Mouse (Mus musculus) right cerebral cortex, postnatal 14 days (tissue): ENCODE measurements around the gene Unc5b.
"Not testable (repeated sequence)": the region's sequence is repeated elsewhere in the genome, so short reads cannot be mapped to it uniquely, and the experiment has no call there.

Experiments used
- DNase-seq: peaks from one replicate; pipeline ENCODE4 v3.0.0; 2022

Gene Unc5b

DNA sequence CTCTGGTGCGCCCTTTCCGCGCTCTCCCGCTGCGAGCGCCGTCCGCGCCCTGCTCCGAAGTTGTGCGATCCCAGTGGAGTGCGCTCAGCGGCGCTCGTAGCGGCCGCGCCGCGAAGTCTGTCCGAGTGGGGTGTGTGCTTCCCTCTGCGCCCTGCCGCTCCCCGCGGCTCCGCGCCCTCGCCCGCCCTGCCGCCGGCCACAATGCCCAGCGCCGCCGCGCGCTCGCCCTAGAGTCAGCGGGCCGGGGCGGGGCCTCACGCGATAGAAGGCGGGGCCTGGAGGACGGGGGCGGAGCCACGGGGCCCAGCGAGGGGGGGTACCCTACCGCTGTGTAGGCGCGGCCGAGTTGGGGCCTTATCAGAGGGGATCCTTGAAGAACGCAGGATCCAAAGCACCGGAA is at the start of gene Unc5b:
Unc5b (minus strand) TSS at position 203 of the 400 bp plus-strand sequence.
- DNase-seq: peak; percentile 84

DNA sequence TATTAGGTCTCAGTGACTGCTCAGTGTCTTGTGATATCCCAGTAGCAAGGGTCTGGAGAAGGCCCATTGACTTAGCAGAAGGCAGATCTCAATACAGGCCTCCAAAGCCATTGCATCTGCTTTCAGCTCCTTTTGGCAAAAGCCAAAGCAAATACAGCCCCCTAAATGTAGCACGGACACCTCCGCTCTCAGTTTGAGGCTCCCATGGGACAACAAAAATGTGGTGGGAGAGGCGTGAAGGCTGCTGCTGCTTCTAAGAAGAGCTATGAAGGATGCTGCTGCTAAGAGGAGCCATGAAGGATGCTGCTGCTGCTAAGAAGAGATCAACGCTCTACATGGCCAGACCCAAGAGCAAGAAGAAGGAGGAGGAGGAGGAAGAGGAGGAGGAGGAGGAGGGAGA is 48.4 kb upstream of the Unc5b start:
- no peak for DNase-seq

DNA sequence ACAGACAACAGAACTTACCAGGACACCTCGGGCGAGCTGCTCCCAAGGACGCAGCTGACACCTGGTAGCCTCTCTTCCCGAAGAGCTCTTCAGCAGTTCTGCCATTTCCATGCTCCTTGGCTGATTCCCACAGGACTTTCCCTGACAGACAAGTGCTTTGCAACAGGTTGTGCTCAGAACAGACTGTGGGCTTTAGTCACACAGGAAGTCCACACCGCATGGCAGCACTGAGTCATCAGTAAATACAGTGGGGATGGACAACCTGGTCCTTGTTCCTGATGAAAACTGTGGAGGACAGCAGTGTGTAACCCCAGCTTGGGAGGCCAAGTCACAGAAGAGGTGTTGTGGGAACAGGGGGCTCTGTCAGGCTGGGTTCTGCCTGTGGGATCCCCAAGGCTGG is 45.7 kb upstream of the Unc5b start:
- no peak for DNase-seq

DNA sequence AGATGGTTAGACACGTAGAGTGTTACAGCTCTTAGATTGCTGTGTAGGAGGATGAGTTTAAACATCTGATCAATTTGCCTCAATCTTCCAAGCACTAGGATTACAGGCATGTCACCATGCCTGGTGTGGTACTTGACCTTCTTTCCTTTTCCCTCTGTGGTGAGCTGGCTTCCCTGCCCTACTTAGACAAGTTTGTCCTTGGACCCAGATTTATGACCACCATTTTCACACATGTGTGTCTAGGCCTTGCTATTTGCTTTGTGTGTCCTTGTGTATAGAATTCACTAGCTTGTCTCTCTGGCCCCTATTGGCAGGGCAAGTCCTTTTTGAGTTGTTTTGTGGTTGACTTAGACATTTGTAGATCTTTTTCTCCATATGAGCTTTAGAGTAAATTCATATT is 43.6 kb upstream of the Unc5b start:
- DNase-seq: no peak

DNA sequence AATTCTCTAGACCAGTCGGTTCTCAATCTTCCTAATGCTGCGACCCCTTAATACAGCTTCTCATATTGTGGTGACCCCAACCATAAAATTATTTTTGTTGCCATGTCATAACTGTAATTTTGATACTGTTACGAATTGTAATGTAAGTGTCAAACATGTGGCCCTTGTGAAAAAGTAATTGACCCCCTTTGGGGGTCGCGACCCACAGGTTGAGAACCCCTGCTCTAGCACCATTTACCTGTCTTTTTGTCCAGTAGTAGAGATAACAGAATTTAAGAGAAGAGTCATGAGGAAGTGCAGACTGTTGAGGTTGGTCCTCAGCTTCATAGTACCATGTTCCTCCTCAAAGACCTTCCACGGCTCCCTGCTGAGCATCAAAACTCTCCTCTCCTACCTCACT is 31.9 kb upstream of the Unc5b start:
- no peak for DNase-seq

DNA sequence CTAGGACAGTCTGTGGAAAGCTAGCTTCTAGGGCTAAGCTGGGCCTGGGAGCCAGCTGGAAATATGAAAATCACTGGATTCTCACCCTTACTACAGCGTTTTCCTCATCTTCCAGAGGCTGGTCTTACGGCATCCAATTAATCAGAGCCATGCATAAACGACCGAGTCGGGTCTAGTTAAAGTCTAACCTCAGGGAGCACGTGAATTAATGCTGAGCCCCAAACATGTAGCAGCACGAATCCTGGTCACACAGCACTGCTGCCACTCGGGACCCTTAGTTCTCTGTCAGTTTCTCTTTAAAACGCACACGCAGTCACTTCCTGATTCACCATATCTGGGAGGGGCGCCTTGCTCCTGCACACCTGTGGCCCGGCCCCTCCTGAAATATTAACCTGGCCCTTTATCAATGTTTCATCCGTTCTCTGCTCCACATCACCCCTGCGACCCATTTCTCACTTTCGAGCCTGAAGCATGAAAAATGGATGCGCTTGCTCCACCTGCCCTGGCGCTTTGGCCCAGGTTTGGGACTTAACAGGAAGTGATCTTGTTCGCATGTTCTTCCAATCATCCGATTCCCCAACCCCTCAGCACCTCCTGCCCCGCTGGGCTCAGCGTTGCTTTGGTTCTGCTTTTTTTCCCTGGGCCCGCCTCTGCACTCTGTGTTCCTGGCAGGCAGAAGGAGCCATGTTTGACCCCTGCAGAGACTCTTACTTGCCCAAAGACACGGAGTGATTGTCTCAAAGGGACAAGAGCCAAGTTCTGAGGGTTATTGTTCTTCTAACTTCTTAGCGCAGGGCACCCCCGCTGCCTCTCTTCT is 31.3 kb upstream of the Unc5b start:
- DNase-seq: no peak

DNA sequence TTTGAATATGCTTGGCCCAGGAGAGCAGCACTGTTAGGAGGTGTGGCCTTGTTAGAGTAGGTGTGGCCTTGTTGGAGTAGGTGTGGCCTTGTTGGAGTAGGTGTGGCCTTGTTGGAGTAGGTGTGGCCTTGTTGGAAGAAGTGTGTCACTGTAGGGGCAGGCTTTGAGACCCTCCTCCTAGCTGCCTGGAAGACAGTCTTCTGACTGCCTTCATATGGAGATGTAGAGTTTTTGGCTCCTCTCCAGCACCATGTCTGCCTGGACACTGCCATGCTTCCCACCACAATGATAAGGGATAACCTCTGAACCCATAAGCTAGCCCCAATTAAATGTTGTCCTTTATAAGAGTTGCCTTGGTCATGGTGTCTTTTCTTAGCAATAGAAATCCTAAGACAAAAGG is 13.9 kb upstream of the Unc5b start:
- DNase-seq: not testable (repeated sequence)

DNA sequence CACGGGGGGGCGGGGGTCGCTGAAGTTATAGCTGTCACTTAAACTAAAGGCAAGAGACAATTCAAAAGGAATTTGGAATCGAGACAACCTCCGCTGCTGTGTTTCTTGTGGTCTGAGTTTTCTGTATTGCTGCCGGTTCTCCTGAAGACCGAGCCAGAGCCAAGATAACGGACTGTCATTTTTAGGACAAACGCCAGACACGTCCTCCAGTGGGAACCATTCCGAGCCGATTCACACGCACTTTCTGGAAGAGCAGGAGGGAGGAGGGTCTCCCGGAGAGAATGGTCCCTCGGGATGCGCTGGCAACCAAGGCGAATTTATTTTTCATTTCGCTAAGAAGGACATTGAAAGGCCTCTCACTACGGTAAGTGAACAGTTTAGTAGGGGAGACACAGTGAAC is 7.4 kb upstream of the Unc5b start:
- no peak for DNase-seq

DNA sequence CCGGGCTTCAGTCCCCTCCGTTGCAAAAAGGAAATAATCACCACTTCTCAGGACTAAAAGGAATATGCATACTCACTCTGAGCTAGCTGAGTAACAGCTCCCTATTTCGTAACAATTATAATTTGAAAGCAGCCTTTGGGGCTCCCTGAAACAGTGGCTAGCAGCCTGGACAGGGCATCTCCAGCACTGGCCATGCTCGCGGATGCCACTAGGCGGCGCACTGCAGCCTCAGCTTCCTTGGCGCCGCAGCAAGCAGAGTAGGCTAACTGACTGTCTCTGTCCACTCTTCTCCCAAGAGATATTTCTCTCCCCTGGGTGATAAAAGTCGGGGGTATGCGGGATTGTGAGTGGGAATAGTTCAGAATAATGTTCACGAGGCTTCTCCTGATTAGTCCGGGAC is 3.6 kb upstream of the Unc5b start:
- DNase-seq: peak; percentile 86

DNA sequence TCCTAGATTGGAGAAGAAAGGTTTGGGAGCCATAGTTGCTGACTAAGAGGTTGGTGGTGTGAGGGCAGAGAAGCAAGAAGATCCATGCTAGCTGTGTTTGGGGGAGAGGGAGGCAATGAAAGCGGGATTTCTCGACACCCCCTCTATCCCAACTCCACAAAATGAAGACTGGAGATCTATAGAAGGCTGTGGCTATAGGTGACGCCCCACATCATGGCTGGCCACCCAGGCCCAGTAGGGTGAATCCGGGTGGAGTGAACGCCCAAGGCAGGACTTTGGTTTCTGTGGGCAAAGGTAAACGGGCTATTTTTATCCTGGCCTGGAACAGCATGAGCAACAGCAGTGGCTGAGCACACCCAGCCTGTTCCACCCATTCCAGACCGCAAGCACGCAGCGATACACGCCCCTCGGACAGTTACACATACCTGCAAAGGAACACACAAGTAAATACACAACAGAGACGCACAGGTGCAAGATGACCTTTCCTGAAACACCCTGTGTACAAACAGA is 1.3 kb upstream of the Unc5b start:
- no peak for DNase-seq

DNA sequence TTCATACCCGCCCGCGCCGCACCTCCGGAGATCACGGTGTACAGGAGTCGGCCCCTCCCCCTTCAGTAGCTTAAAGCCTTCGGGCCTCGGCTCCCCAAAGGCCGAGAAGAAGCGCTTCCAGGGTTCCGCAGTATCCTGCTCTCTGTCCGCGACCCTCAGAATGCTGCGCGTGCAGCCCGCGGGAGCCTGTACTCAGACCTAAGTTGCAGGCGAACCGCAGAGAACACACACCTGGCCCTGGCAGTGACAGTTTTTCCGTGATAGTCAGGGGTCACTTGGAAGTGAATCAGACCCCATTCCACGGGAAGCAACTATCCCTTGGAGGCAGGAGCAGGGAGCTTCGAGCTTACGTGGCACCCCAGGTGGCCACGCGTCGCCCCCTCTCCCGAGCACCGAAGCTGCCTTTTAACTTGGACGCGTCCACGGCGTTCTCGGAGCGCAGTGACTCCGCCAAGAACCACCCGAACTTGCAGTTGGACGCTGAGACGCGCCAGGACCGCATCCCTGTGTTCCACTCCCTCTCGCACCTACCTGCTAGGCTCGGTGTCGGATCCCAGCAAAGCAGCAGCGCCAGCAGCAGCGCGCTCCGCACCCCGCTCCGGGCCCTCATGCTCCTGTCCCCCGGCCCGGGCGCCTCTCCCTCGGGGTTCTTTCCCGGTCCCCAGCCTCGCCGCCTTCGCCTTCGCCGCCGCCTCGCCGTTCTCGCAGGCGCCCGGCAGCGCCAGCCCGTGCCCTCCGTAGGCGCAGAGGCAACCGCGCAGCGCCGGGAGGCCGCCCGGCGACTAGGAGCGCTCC is 628 bp downstream of the Unc5b start:
- no peak for DNase-seq

DNA sequence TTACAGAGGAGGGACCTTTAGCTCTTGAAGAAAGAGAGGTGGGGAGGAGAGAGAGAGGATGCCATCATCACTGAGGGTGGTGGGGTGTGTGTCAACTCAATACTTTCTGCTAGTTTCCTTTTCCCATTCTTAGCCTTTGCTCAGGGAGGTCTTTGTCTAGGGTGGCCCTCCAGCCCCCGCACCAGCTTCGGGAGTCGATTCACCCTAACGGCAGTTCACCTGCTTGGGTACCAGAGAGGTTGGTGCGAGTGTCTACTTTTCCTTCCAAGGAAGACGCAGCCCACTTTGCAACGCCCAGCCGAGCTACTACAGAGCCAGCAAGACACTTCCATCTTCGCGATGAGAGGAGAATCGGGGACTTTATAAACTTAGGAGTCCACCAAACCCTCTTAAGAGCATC is 1.4 kb downstream of the Unc5b start:
- DNase-seq: no peak

DNA sequence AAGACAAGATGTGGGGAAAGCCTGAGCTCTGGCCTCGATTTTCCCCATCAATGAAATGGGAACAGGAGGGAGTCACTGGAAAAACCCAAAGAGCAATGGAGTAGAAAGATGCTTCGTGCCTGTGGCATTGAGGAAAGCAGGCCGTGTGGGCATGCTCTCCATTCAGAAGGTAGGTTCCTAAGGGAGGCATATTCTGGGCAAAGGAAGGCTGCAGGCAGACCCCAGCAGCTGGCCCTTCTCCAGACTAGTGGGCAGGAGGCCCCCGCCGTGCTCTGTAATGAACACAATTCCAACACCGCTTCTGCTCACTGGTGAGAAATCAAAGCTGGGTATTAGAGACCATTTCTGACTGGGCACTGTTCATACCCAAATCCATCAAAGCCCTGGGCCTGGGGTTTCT is 2.3 kb downstream of the Unc5b start:
- DNase-seq: no peak

DNA sequence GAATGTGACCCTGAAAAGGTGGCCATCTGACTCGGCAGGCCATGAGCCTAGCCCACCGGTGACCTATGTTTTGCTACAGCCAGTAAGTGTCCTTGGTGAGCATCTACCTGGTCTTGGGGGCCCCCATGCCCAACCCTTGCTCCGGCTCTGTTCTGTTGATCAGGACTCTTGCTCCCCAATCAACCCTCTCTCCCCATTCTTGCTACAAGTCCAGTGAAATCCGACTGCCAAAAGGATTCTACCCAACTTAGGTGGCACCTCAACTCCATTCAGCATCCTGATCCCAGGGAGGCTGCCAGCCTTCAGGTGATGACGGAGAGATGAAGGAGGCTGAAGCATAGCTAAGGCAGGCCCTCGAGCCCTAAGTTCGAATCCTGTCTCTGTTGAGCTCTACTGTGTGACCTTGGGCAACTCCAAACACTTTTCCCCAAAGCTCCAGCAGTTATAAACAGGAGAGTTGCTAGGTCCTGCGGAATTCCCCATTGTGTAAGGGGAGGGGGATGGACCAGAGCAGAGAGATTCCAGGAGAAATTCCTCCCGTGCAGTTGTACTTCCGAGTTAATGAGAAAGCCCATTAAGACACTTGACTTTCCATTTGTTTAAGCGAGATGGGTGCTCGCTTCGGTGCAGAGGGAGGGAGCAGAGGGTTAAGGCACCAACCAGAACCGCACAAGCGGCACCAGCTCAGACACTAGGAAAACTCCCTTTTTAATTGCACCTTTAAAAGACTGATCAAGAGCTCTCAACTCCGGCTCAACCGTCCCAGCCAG is 3.3 kb downstream of the Unc5b start:
- DNase-seq: no peak

DNA sequence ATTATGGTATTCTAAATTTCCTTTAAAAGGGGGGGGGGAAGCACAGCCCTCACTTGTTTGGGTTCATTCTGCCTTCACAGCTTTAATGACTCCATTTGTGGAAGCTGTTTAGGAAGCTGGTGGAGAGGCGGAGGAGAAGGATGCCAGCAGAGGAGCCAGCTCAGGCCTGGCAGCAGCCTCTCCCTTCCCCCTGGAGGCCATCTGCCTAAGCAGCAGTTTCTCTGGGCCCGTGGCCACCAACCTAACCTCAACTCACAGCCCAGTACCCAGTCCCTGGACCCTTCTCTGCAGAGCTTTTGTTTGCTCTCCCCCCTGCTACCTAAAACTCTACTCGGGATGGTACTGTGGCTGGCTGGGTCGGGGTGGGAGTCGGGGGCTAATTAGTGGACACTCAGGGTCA is 4.1 kb downstream of the Unc5b start:
- DNase-seq: peak; percentile 45

DNA sequence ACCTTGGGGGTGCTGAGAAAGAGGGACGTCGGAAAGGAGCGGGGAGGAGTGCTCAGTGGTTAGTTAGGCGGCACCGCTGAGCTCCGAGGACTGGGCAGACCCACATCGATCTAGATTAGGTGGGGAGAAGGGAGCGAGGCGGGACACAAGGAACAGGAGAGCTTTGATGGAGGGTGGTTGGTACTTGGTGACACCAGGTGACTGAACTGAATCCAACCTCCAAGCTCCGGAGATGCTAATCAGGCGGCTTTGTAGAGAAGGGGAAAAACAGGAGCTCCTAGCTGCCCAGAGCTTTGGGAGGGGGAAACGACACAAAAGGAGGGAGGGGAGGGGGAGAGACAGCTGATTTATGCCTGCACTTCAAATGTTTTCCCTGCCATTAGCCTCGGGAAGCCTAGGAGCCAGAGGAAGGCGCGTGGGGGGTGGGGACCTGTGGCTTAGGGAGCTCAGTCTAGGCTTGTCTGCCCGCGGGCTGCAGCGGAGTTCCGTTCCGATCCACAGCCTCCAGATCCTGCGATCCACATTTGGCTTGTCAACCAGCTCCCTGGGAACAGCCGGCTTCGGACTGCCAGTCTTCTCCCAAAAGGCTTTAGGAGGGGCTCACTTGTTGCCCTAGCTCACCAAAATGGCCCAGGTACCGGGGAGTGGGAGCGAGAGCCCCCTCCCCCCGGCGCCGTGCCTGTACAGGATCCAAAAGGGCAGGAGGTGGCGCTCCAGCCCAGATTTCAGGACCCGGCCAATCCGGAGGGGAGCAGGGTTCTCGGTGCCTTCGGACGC is 4.7 kb downstream of the Unc5b start:
- peak; percentile 49 for DNase-seq

DNA sequence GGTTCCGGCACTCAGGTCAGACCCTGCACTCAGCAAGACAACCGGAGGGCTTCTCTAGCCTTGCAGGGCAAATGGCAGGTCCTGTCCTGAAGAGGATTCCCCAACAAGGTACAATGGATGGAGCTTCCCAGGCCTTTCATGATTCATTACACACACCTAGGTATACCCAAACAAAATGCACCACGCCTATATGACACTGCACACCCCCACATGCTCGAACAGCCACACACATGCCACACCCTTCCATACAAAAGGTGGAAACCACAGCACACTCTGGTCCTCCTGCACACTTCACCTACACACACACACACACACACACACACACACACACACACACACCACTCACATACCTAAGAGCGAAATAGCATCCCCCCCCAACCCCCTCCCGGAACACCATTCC is 5.4 kb downstream of the Unc5b start:
- DNase-seq: no peak

DNA sequence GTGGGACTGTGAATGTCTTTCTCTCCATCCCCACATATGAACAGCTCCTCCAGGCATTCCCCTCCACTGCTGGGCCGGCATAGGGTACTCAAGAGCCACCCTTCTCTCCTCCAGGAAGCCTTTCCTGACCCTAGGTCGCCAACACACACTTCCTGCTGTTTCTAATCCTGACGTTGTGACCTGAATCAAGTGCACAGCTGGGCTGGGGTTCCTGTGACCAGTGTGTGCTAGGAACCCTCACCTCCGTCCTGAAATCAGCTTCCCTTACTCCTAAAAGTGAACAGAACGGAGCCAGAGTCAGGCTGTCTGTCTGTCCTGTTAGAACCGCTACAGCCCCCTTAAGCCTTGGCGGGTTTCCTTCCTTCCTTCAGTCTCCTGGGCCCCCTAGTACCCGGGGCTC is 7.6 kb downstream of the Unc5b start:
- DNase-seq: no peak

DNA sequence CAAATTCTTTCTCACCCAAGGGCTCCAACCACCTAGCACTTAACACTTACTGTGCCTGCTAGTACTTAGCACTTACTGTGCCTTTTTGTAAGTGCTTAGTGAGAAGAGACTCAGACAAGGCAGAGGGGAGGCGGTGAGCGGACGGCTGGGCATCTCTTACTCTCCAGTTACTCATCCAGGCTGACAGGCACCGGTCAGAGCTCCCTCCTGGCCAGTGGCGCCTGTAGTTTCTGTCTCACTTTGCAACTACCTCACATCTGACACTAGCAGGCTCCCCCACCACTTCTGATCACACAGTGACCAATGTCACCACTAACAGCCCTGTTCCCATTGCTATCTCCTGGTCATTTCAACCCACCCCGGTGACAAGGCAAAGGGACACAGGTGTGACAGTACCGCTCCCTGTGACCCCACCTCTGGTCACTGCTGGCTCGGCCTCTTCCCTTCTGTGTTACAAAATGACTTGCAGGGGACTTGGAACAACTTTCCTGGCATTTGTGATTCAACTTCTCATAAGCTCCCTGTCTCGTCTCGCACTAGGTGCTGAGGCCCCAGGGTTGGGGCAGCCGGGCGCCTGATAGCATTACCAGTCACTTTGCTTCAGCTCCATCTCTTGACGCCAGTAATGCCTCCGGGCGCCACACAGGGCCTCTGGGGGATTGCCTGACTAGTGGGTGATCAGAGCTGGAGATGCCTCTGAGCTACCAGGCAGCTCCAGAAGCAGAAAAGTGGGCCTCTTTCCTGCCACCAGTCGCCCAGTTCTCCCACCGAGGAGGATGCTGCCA is 8.5 kb downstream of the Unc5b start:
- no peak for DNase-seq

DNA sequence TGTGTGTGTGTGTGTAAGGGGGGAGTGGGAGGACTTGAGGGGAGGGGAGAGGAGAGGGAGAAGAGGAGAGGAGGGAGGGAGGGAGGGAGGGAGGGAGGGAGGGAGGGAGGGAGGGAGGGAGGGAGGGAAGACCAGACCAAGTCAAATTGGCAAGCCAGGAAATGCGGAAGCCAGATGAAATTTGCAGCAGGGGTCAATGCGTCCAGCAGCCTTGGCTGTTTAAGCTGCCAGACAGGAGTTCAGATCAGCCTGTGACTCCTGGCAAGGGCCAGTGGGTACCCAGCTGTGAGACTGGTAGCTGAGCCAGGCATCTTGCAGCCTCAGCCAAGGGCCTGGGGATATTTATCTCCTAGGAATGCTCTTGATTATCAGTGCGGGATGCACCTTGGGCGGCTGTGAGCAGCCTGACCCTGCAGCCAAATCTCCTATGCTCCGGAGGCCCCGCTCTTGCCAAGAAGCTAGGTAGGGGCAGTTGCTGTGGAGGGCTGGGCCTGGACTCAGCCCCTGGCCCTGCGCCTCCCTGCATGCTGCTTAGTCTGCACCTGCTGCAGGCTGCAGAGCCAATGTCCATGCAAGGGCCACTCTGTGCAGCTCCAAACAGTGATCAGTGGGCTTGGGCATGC is 9.5 kb downstream of the Unc5b start:
- no peak for DNase-seq

DNA sequence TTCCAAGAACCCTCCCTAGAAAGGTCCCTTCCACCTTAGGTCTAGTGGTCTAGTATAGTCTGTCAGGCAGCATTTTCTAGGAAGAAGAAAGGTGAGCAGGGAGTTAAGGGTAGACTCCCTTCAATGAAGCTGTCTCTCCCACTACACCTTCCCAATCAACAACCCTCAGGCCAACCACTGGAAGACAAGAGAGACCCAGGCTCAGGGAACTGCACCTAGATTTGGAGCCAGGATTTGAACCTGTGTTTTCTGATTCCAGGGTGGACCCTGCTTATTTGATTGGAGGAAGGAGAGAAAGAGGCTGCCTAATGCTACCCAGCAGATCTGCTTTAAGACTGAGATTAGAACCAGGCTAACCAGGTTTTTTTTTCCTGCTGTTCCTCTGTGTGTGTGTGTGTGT is 10.1 kb downstream of the Unc5b start:
- DNase-seq: no peak
